Mouse (Mus musculus) hindbrain, postnatal 0 days (tissue): Measurements from ENCODE around the gene Ces2b. TPM values are rescaled to one million over a fixed set of nuclear protein-coding genes. Genes with fewer than 3 reads are reported as not detected.

Experiments
- ATAC-seq: fragments of 200-750 bp; cut with Nextera tagmentation; 2 replicates; pipeline ENCODE4 v1.8.0; 2017; ENCODE audit warnings: mild to moderate bottlenecking, moderate TSS enrichment, moderate library complexity
- DNase-seq: peaks from one replicate; pipeline ENCODE4 v3.0.0-alpha.2; 2015; ENCODE audit warnings: low spot score
- H3K27ac ChIP-seq: fragments of 300-500 bp; sonication (generic); 2 replicates; pipeline ENCODE4 v1.5.1; 2014; ENCODE audit warnings: mild to moderate bottlenecking
- H3K27me3 ChIP-seq: fragments of 300-500 bp; sonication (generic); 2 replicates; pipeline ENCODE4 v1.6.1; 2014; ENCODE audit warnings: low read length, mixed read lengths; ENCODE audit not compliant: insufficient read depth
- H3K36me3 ChIP-seq: fragments of 300-500 bp; sonication (generic); 2 replicates; pipeline ENCODE4 v1.6.1; 2014; ENCODE audit warnings: low read length, mixed read lengths; ENCODE audit not compliant: insufficient read depth
- H3K4me1 ChIP-seq: fragments of 300-500 bp; sonication (generic); 2 replicates; pipeline ENCODE4 v1.6.1; 2014; ENCODE audit warnings: antibody characterized with exemption, low read length, mixed read lengths; ENCODE audit not compliant: insufficient read depth
- H3K4me2 ChIP-seq: fragments of 300-500 bp; sonication (generic); 2 replicates; pipeline ENCODE4 v1.6.1; 2014; ENCODE audit warnings: low read depth, mild to moderate bottlenecking, low read length, moderate library complexity, mixed read lengths
- H3K4me3 ChIP-seq: fragments of 300-500 bp; sonication (generic); 2 replicates; pipeline ENCODE4 v1.5.1; 2014; ENCODE audit warnings: low read length
- H3K9ac ChIP-seq: fragments of 300-500 bp; sonication (generic); replicated peaks from 2 replicates; pipeline ENCODE4 v1.6.1; 2014; ENCODE audit warnings: mild to moderate bottlenecking, low read length, moderate library complexity, mixed read lengths
- H3K9me3 ChIP-seq: fragments of 300-500 bp; sonication (generic); 2 replicates; pipeline ENCODE4 v1.6.1; 2016; ENCODE audit warnings: low read length, mixed read lengths
- CTCF ChIP-seq: IDR thresholded peaks from 2 replicates; pipeline ENCODE4 v1.5.1; 2016; ENCODE audit warnings: antibody characterized with exemption, control low read depth, low read depth
- WGBS: fragments of 180-500 bp; shearing (Covaris S2); extraction: QIAGEN DNeasy Blood & Tissue Kit; methylation state at CpG from one replicate; pipeline ENCODE4 v1.1.7; 2014; 5-methylcytosine and 5-hydroxymethylcytosine counted together
- polyA plus RNA-seq: library from polyadenylated mRNA; unstranded; fragments of >200 nt; fragmentation: Nextera tagmentation; extraction: Ambion mirVana; gene quantifications from 2 replicates; pipeline ENCODE4 v1.2.1, GENCODE M21; 2015
- total RNA-seq: library from RNA; depleted of rRNA; stranded (reverse); fragments of >200 nt; gene quantifications from 2 replicates; pipeline ENCODE4 v1.2.3, GENCODE M21; 2014; rRNA removed

Gene Ces2b
- total RNA-seq (0.10 TPM in 1 of 2 replicates, not detected in the other), polyA plus RNA-seq (0.08 TPM in 2 replicates)

GRCm38 (mm10) chr8:104831440-104831839 lies at the start of gene Ces2b:
Gene Ces2b, plus strand, starts transcription at chr8:104831572.
- Histone ChIP-seq H3K4me1 (no peaks in the 10 kb centered on the region), H3K27ac (no peak within 1 kb of the TSS), H3K9me3 (no peaks in the 10 kb centered on the region), H3K36me3 (no peaks in the 10 kb centered on the region), H3K27me3 (no peaks in the 10 kb centered on the region), H3K9ac (no peak within 1 kb of the TSS), H3K4me3 (no peak within 1 kb of the TSS), H3K4me2 (no peak within 1 kb of the TSS)
- DNase-seq (no peak), ATAC-seq (no peak)
- TF ChIP-seq CTCF: no peak
- WGBS: 81% methylated on average over 5 of the region's 5 CpGs

DNA sequence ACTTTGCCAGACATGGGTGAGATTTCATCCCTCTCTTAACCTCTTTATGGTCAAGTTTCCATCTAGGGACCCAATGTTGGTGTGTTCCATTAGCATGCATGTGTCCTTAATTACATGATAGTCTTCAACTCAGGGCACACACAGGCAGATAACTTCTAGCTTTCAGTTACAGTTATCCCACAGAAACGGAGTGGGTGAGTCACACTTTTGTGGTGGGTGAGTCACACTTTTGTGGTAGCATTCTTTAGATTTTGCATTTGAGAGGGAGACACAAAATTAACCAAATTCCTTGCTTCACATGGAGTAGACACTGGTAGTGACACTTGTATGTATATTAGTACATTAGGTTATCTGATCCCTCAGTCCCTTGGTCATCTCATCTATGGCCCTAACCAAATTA lies 44.3 kb upstream of the Ces2b start:
- no peak for ATAC-seq
- H3K9me3 ChIP-seq: no peaks in the 10 kb centered on the region
- no peaks in the 10 kb centered on the region for H3K4me1 ChIP-seq
- no peaks in the 10 kb centered on the region for H3K36me3 ChIP-seq
- no peak overlapping the region for H3K27ac ChIP-seq
- H3K9ac ChIP-seq: no peak overlapping the region
- DNase-seq: no peak
- no peak for TF ChIP-seq CTCF
- no peak overlapping the region for H3K4me2 ChIP-seq
- 60% methylated on average over 1 of the region's 1 CpGs for WGBS
- H3K27me3 ChIP-seq: no peaks in the 10 kb centered on the region
- no peak overlapping the region for H3K4me3 ChIP-seq

DNA sequence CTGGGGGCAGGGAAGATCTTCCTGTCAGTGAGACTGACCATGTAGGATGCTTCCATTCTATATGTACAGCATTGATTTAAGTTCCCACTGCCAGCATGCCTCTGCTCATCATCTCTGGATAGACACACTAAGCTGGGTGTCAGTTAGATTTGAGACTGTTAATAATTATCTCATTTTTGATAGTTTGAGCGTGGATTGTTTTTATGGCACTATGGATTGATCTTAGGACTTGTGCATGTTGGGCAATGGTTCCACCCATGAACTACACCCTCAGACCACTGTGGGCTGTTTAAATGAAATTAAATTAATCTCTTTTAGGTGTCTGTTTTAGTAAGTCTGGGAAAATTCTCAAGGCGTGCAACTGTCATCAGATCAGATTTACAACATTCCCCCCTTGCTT lies 42.4 kb upstream of the Ces2b start:
- H3K9ac ChIP-seq: no peak overlapping the region
- no peaks in the 10 kb centered on the region for H3K36me3 ChIP-seq
- DNase-seq: no peak
- no peak overlapping the region for H3K4me3 ChIP-seq
- no peak for TF ChIP-seq CTCF
- no peaks in the 10 kb centered on the region for H3K27me3 ChIP-seq
- no peaks in the 10 kb centered on the region for H3K9me3 ChIP-seq
- no peaks in the 10 kb centered on the region for H3K4me1 ChIP-seq
- ATAC-seq: no peak
- WGBS: 96% methylated on average over 2 of the region's 2 CpGs
- H3K27ac ChIP-seq: no peak overlapping the region
- H3K4me2 ChIP-seq: no peak overlapping the region

- no peaks in the 10 kb centered on the region for H3K4me1 ChIP-seq
- no peak overlapping the region for H3K9ac ChIP-seq
- no peak overlapping the region for H3K27ac ChIP-seq
- ATAC-seq: no peak
- no peak overlapping the region for H3K4me3 ChIP-seq
- H3K36me3 ChIP-seq: no peaks in the 10 kb centered on the region
- no peak overlapping the region for H3K4me2 ChIP-seq
- TF ChIP-seq CTCF: peak; percentile 63
- H3K27me3 ChIP-seq: no peaks in the 10 kb centered on the region
- peak; percentile 60 for DNase-seq
- H3K9me3 ChIP-seq: no peaks in the 10 kb centered on the region
- 66% methylated on average over 3 of the region's 3 CpGs for WGBS
These were observed 41.3 kb upstream of the Ces2b start for GRCm38 (mm10) chr8:104789886-104790680.

- TF ChIP-seq CTCF: no peak
- Histone ChIP-seq H3K36me3 (no peaks in the 10 kb centered on the region), H3K9me3 (no peaks in the 10 kb centered on the region), H3K4me3 (no peak overlapping the region), H3K27ac (no peak overlapping the region), H3K27me3 (no peaks in the 10 kb centered on the region), H3K4me2 (no peak overlapping the region), H3K4me1 (no peaks in the 10 kb centered on the region), H3K9ac (no peak overlapping the region)
- 87% methylated on average over 1 of the region's 1 CpGs for WGBS
- no peak for DNase-seq
- no peak for ATAC-seq
These were observed 32.0 kb upstream of the Ces2b start for GRCm38 (mm10) chr8:104799385-104799784.

DNA sequence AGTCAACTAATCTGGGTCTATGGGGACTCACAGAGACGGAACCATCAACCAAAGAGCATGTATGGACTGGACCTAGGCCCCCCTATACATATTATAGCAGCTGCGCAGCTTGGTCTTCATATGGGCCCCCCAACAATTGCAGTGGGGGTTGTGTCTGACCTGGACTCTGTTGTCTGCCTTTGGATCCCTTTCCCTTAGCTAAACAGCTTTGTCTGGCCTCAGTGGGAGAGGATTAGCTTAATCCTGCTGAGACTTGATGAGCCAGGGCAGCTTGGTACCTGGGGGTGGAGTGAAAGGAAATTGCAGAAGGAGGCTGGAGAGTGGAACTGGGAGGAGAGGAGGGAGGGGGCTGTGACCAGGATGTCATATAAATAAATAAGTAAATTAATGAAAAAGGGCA lies 25.2 kb upstream of the Ces2b start:
- DNase-seq (no peak), ATAC-seq (no peak)
- H3K27ac ChIP-seq: no peak overlapping the region
- no peaks in the 10 kb centered on the region for H3K4me1 ChIP-seq
- WGBS: 27% methylated on average over 2 of the region's 2 CpGs
- no peak for TF ChIP-seq CTCF
- no peaks in the 10 kb centered on the region for H3K27me3 ChIP-seq
- no peaks in the 10 kb centered on the region for H3K36me3 ChIP-seq
- H3K4me3 ChIP-seq: no peak overlapping the region
- H3K9me3 ChIP-seq: no peaks in the 10 kb centered on the region
- H3K4me2 ChIP-seq: no peak overlapping the region
- no peak overlapping the region for H3K9ac ChIP-seq

GRCm38 (mm10) chr8:104808542-104809413 lies 22.6 kb upstream of the Ces2b start:
- H3K4me1 ChIP-seq: no peaks in the 10 kb centered on the region
- H3K9me3 ChIP-seq: no peaks in the 10 kb centered on the region
- ATAC-seq (no peak), DNase-seq (no peak)
- H3K4me3 ChIP-seq: no peak overlapping the region
- H3K27me3 ChIP-seq: no peaks in the 10 kb centered on the region
- no peaks in the 10 kb centered on the region for H3K36me3 ChIP-seq
- TF ChIP-seq CTCF: no peak
- 88% methylated on average over 7 of the region's 7 CpGs for WGBS
- no peak overlapping the region for H3K27ac ChIP-seq
- no peak overlapping the region for H3K4me2 ChIP-seq
- no peak overlapping the region for H3K9ac ChIP-seq
